Mouse (Mus musculus) kidney, postnatal 36 days (tissue): ENCODE results near the gene Nf1.

Experiments used
- DNase-seq, 2 experiments: peaks; one replicate each; pipeline ENCODE4 v3.0.0; 2021 to 2022; ENCODE audit warnings: mixed read lengths in 2 of 2

Gene Nf1

GRCm38 (mm10) chr11:79468097-79468496 lies 128.6 kb downstream of the Nf1 start:
- DNase-seq = no peak

- no peak for DNase-seq
These were observed 143.9 kb downstream of the Nf1 start for GRCm38 (mm10) chr11:79483392-79483791.

- no peak for DNase-seq
These were observed 144.5 kb downstream of the Nf1 start for GRCm38 (mm10) chr11:79483876-79484528.

- DNase-seq = no peak
These were observed 145.2 kb downstream of the Nf1 start for GRCm38 (mm10) chr11:79484721-79485120.

- peak; percentile 10 to 15 for DNase-seq
These were observed 155.7 kb downstream of the Nf1 start for GRCm38 (mm10) chr11:79494976-79495800.

GRCm38 (mm10) chr11:79502917-79503316 lies 163.4 kb downstream of the Nf1 start:
- DNase-seq = no peak

GRCm38 (mm10) chr11:79503845-79504244 lies 164.4 kb downstream of the Nf1 start, which contains the start of gene Omg:
Gene Omg, minus strand, starts transcription at chr11:79504084.
- DNase-seq = no peak

GRCm38 (mm10) chr11:79504506-79504905 lies 165.0 kb downstream of the Nf1 start:
- no peak for DNase-seq

GRCm38 (mm10) chr11:79511970-79512369 lies 172.5 kb downstream of the Nf1 start:
- no peak for DNase-seq

GRCm38 (mm10) chr11:79515331-79515730 lies 175.8 kb downstream of the Nf1 start:
- DNase-seq = no peak

- DNase-seq = no peak
These were observed 176.3 kb downstream of the Nf1 start for GRCm38 (mm10) chr11:79515798-79516197.

GRCm38 (mm10) chr11:79519299-79519698 lies 179.8 kb downstream of the Nf1 start:
- no peak for DNase-seq

- peak in 1 of 2 experiments; percentile 9 for DNase-seq
These were observed 180.4 kb downstream of the Nf1 start for GRCm38 (mm10) chr11:79519878-79520291.

GRCm38 (mm10) chr11:79520772-79521171 lies 181.3 kb downstream of the Nf1 start:
- no peak for DNase-seq

GRCm38 (mm10) chr11:79521930-79522329 lies 182.4 kb downstream of the Nf1 start:
- no peak for DNase-seq

GRCm38 (mm10) chr11:79522944-79523343 lies 183.5 kb downstream of the Nf1 start:
- DNase-seq = no peak

GRCm38 (mm10) chr11:79523560-79524309 lies 184.2 kb downstream of the Nf1 start, which contains the start of gene Evi2b:
Gene Evi2b, minus strand, starts transcription at chr11:79523762.
- no peak for DNase-seq

GRCm38 (mm10) chr11:79524310-79524575 lies 184.8 kb downstream of the Nf1 start:
- DNase-seq = no peak

GRCm38 (mm10) chr11:79526549-79526948 lies 187.1 kb downstream of the Nf1 start:
- DNase-seq = no peak

- peak; percentile 39 to 63 for DNase-seq
These were observed 187.7 kb downstream of the Nf1 start for GRCm38 (mm10) chr11:79527015-79527738.

- DNase-seq = no peak
These were observed 188.4 kb downstream of the Nf1 start for GRCm38 (mm10) chr11:79527739-79528384.

GRCm38 (mm10) chr11:79528601-79529000 lies 189.1 kb downstream of the Nf1 start:
- no peak for DNase-seq
